Mouse (Mus musculus) neutrophil, adult 65 days (primary cell): ENCODE results near the gene Abr. TPM values are rescaled to one million over a fixed set of nuclear protein-coding genes. Genes with fewer than 3 reads are reported as not detected.

Source experiments
- total RNA-seq: library from RNA; stranded (reverse); gene quantifications from 2 replicates; pipeline ENCODE4 v1.2.4, GENCODE M21; 2023

The Abr gene
- total RNA-seq: 113 and 161 TPM in 2 replicates

GRCm38 (mm10) chr11:76622152-76622565, at the start of gene Abr:
Gene Abr (minus strand): TSS chr11:76622314.

GRCm38 (mm10) chr11:76406702-76407583, 215.2 kb downstream of the Abr start, which contains the start of gene Timm22:
Gene Timm22 (plus strand): TSS chr11:76406952.

GRCm38 (mm10) chr11:76398798-76399586, 223.1 kb downstream of the Abr start, which contains the start of gene Nxn:
Gene Nxn (minus strand): TSS chr11:76399140.

Other genes with a start within 250 kb of the Abr start
- gene Nxn, start 223.2 kb downstream of the Abr start, total RNA-seq: 18.9 and 26.2 TPM in 2 replicates
- gene Timm22, start 215.4 kb downstream of the Abr start, total RNA-seq: 8.2 and 17.4 TPM in 2 replicates
- gene Bhlha9, start 50.2 kb upstream of the Abr start, total RNA-seq: not detected in 2 replicates
- not detected in 2 replicates for gene Trarg1, start 57.5 kb upstream of the Abr start, total RNA-seq
- 42.0 and 49.0 TPM in 2 replicates for gene Gosr1, start 141.3 kb upstream of the Abr start, total RNA-seq
- gene Cpd, start 224.7 kb upstream of the Abr start, total RNA-seq: 82.6 and 103 TPM in 2 replicates